Mouse (Mus musculus) left cerebral cortex, postnatal 10 days (tissue): Measurements from ENCODE around the gene Tmem204. TPM values are rescaled to one million over a fixed set of nuclear protein-coding genes. Genes with fewer than 3 reads are reported as not detected.

ENCODE experiments used
- DNase-seq, 2 experiments: peaks; one replicate each; pipeline ENCODE4 v3.0.0; 2021 to 2022; ENCODE audit warnings: low spot score in 2 of 2, mixed read lengths in 1 of 2; ENCODE audit errors: extremely low spot score in 1 of 2
- intact Hi-C: fragments of 180-260 bp; cut with DNase I; formaldehyde crosslinking; loops from one replicate; pipeline ENCODE4 v1.15.1; 2025
- total RNA-seq, 2 experiments: library from RNA; stranded (reverse); gene quantifications; 2 replicates each; pipeline ENCODE4 v1.2.3; 2021

Gene Tmem204
- total RNA-seq, 2 experiments from 2014 or later, result 7.2 to 7.8 TPM

DNA sequence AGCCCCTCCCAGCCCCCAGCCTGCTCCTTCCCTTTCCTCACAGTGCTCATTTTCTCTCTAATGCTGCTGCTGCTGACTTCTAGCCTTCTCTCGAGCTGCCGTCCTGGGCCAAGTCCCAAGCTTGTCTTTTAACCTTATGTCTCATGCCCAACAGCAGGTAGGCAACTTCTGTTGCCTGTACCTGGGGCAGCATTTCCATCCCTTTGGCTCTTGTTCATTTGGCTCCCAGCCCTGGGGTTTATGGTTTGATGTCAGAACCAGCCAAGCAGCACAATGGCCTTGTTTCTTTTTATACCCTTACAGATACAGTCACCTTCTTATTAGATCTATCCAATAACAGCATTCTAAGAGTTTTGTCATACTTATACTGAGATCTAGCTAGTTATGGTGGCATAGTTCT is 12.8 kb upstream of the Tmem204 start:
- no peak for DNase-seq
- intact Hi-C loops, result no loop called here

DNA sequence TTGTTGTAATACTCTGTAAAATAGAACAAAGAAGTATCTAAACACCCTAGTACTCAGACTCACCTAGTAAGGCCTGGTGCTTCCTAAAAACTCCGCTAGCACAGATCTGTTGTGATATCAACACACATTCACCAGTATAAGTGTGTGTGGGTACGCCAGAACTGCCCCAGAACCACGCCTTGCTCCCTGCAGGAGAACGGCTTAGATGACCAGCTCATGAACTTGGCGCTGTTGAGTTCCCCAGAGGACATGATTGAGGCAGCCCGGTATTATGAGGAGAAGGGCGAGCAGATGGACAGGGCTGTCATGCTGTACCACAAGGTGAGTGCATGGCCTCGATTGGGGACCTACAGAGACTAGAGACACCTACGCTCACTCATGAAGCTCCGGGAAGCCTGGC is 7.1 kb upstream of the Tmem204 start:
- no peak for DNase-seq
- intact Hi-C loops, result no loop called here

DNA sequence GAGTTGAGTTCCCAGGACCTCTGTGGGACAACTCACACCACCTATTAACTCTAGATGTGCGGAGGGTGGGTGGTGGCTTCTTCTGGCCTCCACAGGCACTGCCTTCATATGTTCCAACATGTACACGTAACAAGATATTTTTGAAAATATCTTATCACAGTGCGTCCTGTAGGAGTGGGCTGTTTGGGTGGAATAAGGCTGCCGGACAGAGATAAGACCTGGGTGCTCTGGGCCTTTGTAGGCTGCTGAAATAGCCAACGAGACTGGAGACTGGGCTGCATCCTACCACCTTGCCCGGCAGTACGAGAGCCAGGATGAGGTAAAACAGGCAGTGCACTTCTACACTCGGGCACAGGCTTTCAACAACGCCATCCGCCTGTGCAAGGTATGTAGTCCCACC is 5.8 kb upstream of the Tmem204 start:
- no peak for DNase-seq
- intact Hi-C loops, result no loop called here

DNA sequence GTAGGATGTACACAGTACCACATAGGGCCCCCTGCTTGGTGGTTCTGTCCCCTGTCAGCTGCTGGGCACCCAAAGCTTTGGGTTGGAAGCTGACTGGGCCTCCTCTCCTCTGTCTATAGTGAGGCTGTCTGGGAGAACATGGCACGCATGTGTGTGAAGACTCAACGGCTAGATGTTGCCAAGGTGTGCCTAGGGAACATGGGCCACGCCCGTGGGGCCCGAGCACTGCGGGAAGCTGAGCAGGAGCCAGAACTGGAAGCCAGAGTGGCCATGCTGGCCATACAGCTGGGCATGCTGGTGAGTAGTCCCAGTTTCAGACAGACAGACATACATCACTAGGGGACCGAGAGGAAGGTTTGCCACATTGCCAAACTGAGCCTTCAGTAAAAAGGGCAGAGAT is 3.3 kb upstream of the Tmem204 start:
- DNase-seq, result no peak
- intact Hi-C loops, result no loop called here

DNA sequence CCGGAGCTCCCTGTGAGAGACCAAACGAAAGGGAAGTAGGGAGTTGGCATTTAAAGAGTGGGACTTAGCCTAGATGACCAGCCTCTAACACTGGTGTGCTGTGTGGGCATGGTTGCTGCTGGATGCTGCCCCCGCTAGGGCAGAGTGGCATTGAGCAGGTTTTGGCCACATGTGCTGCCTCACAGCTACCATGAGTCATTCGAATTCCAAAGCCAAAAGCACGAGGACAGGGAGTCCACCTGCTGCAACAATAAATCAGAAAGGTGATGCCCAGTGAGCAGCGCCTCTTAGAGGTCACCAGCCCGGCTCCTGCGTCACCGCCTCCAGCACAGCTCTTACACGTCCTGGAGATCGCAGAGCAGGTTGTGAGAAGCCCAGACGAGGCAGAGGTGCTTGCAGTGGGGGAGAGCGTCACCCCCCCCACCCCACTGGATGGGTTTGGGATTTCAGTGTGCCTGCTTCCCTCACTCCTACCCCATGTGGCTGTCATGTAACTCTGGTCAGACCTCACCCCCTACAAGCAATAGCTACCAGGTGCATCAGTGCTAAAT is 1.5 kb upstream of the Tmem204 start:
- no peak for DNase-seq
- intact Hi-C loops, result no loop called here

DNA sequence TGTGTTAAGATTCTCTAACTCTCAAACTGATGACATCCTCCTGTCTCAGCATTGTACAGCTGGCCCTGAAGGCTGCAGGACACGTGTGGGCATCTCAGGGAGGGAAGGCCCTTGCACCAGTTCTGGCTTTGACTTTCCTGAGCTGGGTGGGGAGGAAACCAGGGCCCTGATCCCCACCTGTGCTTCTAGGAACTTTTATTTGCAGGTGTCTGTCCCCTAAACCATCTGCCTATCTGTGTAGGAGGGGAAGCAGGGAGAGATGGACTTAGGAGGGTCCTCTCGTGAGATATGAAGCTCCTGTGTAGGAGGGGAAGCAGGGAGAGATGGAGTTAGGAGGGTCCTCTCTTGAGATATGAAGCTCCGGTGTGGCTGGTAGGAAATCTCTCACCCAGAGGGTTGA is 504 bp downstream of the Tmem204 start:
- DNase-seq, result no peak
- intact Hi-C loops, result no loop called here

DNA sequence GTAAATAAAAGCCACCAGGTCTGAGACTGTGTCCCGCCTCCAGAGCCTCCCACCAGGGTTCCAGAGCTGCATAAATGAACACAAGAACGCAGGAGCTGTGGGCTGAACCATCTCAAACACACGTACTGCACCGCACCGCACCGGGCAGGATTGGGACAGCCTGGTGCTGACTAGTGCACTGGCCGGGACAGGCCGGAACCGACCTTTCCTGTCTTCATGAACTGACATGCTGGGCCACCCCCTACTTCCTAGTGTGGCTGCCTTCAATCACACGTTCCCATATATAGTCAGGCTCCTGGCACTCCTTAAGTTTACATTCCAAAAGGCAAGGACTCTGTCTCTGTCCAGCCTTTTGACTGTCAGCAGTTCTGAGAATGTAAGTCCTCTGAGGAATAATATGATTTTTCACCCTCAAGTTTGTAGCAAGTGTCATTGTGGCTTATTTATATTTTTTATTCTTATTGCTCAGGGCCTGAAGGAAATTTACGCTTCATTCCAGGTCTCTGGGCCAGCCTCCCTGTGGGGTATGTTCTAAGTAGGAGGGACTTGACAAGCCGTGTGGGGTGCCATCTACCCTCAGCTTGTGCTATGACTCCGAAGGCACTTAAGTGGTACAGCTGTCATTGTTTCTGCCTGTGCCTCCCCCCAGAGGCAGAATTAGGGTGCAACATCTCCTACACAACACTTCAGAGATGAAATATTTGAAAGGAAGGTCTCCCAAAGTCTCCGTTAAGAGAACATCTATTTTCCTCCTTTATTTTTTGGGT is 1.1 kb downstream of the Tmem204 start:
- intact Hi-C loops, result no loop called here
- peak in 1 of 2 experiments; percentile 50 for DNase-seq

DNA sequence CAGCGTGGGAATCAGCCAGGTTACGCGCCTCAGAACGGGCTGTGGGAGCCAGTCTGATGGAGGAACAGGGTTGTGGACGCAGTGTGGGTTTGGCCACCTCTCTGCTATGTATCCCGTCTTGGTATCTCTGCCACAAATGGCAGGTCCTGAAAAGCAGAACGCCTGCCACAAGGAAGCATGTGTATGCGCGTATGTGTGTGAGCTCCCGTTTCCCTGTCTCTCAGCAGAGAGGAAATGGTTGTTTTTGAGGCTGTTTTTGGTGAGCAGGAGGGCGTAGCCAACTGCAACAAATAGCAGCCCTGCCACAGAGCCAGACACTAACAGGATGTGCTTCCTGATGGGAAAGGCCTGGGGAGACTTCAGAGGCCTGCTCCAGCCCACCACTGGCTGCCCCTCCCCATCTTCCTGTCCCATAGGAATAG is 2.4 kb downstream of the Tmem204 start:
- peak in 1 of 2 experiments; percentile 83 for DNase-seq
- intact Hi-C loops, result no loop called here

DNA sequence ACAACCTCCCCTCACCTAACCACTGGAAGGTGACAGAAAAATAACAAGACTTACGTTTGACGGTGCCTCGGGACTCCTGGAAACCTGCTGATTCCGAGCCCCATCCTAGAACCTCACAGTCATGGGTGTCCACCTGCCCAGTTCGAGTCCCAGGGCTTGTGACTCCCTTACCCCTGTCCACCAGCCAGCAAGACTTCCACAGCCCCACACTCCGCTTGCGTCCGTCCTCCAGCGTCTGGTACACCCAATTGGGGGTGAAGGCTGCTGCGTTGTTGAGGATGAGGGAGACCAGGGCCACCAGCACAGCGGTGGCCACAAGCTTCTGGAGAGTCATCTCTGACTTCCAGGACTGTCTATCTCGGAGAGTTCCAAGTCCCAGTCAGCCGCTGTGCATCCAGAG is 3.2 kb downstream of the Tmem204 start:
- no peak for DNase-seq
- intact Hi-C loops, result no loop called here

DNA sequence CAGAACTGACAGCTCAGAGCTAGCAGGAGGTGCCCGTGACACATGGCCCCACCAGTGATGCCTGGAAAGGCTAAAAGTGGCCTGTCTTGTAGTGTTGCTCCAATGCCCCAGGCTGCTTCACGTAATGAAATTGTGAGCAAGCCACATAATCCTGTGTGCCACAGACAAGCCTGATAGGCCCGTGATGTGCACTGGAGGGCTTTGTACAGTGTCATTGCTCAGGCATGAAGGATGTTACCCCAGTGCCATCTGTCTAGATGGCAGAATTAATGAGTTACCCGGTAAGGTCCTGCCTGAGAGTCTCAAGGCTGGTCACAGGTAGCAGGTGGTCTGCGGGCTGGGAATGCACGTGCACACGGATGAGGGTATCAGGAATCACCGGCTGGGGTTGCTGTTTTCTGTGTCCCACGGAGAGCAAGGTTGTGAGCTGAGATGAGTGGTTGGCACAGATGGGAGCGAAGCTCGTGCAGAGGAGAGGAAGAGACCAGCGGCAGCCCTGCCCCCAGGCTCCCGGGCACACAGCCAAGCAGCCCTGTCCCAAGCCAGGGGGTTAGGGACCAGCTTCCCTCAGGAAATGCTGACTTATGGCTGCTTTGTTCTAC is 5.5 kb downstream of the Tmem204 start:
- intact Hi-C loops, result no loop called here
- peak; percentile 40 to 89 for DNase-seq

DNA sequence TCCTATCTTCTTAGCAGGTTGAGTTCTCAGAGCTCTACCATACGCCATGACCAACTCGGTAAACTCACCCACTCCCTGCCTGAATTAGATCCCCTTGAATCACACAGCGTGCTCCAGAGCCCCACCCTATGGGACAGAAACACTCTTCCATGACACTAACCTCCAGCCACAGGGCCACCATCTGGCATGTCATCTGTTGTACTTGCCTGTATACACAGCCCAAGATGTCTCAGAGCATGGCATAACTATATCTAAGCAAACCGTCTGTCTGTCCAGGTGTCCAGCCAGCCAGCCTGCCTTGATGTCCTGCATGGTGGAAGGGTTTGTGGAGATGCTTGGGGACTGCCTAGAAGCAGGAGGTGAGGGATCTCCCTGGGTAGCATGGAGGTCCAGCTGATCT is 6.5 kb downstream of the Tmem204 start:
- intact Hi-C loops, result no loop called here
- DNase-seq, result no peak

DNA sequence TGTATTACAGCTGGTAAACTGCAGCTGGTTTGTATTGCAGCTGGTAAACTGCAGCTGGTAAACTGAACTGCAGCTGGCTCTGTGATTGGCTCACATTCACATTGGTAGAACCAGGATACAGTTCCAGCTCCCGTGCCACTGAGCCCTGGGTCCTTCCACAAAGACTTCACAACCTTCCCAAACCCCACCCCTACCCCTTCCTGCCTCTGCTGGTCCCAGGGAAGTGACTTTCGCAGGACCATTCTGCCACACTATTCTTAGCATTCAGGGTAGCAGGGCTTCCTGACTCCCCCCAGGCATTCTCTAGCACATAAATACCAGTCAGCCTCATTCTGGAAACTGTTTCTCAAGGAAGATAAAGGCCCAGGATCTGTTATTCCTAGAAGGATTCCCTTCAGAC is 14.7 kb downstream of the Tmem204 start:
- no peak for DNase-seq
- intact Hi-C loops, result no loop called here

DNA sequence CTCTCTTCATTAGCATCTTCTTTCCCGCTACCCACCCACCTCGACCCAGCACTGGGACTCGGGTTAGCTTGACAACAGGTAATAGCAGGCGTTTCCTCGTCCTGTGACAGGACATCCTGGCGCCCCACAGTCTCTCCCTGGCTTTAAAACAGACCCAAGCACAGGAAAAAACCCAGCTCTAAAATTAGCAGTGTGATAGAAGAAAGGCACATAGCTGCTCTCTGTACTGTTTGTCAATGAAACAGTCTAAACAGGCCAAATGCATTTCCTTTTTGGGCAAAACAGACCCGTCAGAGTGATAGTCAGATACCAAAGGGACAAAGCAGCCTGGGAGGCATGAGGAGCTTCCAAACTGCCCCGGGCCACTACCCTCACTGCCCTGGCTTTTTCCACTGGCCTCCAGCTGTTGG is 15.9 kb downstream of the Tmem204 start:
- DNase-seq, result peak in 1 of 2 experiments; percentile 68
- intact Hi-C loops, result no loop called here

DNA sequence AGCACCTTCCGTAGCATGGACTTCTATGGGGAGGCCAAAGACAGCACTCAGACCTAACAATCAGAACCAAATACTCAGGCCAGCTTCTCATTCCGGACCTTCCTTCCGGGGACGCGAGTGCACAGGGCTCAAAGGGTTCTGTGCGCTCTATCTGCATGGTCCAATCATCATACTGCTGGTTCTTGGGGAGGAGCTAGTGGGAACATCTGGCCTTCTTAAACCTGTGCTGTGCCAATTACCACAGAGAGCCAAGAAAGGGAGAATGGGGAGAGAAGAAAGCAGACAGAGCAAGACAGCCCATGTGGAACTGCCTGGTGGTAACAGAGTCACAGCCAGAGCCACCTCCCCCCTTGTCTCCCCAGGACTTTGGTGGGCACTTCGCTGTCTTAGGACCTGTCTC is 16.8 kb downstream of the Tmem204 start:
- no peak for DNase-seq
- intact Hi-C loops, result no loop called here

DNA sequence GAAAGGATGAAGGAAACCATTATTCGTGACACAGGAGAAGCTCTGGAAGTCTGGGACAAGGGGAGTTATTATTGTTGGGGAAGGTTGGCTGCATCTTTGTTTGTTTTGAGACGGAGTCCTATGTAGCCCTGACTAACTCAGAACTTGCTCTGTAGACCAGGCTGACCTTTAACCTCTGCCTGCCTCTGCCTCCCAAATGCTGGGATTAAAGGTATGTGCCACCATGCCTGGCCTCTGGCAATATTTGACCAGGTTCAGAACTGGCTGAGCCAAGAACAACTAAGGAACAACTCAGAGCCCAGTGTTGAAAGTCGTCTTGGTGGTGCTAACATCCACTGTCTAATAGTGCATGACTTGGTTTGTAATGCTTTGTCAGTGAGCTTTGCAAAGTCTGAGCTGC is 18.2 kb downstream of the Tmem204 start:
- intact Hi-C loops, result no loop called here
- DNase-seq, result no peak

DNA sequence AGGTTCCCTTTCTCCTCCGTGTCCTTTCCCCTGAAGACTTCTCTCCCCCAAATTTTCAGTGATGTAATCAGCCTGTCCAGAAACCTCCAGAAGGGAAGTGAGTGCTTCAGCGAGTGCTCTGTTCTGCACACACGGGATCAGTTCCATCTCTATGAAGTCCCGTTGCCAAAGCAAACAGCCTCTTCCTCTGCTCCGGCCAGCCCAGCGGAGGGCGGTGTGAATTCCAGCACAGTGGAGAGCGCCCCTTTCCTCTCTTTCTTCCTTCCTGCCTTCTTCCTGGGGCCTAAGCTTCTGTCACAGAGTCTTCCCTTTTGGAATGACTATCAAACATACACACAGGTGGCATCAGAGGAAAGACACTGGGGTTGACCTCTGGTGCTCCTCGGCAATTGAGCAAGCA is 19.0 kb downstream of the Tmem204 start:
- DNase-seq, result peak in 1 of 2 experiments; percentile 85
- intact Hi-C loops, result no loop called here

DNA sequence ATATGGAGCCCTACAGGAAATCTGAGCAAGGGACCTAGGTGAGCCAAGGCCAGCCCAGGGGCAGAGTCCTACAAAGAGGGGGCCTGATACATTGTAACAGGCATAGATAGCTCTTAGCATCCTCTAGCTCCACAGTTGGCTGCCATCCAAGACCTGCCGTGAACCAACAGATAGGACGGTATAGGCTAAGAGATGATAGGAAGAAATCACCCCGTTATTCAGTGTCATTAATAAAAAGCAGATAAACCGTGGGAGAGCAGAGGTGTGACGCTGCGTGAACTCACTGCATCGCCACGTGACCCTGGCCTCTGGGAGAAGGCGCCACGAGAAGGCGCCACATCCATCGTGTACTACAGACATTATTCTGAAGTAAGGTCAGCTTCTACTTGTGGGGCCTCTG is 19.5 kb downstream of the Tmem204 start:
- intact Hi-C loops, result no loop called here
- DNase-seq, result no peak

DNA sequence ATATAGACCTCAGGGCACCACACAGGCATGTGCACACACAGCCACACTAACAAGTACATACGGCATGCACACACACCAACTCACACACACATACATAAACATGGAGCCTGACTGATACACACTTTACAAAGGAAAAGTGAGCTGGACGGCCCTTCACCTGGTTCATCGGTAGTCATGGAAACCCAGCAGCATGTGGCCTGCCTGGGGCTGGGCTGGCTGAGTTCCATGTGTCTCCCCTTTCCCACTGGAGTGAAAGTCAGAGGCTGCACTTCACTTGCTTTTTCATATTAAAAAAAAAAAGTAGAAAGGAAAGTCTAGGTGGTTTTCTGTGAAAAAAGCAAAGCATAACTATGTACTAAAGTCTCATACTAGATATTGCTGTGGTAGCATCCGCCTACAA is 20.1 kb downstream of the Tmem204 start:
- no peak for DNase-seq
- intact Hi-C loops, result no loop called here

DNA sequence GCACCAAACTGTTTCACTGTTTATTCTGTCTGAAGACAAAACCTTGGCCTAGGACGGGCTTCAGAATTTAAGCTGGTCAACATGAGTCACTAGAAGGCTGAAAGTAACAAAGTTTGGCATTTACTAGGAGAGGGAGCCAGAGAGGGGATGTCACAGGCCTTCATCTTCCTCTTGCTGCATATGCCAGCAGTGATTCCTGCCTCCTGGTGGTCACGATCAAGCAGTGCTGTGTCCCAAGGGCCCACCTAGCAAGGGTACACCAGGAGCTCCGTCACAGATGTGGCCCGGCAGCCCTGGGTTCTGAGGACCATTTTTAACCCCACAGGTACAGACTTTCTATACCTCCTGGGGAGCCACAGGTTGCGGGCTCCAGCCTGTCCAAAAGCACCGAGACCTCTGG is 26.4 kb downstream of the Tmem204 start:
- intact Hi-C loops, result no loop called here
- no peak for DNase-seq

DNA sequence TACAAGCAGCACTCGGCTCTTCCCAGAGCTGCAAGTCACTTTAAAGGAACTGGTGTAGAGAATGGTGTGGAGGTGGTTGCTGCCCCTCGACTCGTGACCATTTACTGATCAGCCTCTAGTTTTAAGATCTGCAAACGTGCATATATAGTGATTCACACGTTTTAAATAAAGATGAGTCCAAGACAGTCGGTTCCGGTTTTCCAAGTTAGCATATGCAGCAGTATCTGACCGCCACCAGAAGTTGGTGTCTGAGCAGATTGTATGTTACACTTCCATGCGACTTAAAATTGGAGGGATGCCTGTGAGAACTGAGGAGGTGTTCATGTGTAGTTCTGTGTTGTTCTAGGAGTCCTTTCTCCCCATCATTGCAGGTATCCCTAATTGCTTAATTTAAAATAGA is 30.1 kb downstream of the Tmem204 start:
- intact Hi-C loops, result no loop called here
- DNase-seq, result no peak
